Mouse (Mus musculus) ES-E14 (cell line): ENCODE data around the gene Adarb2.

Source experiments
- HCFC1 ChIP-seq: IDR thresholded peaks from 2 replicates; pipeline ENCODE4 v1.6.1; 2012; ENCODE audit warnings: low read length, inconsistent platforms, borderline replicate concordance; ENCODE audit not compliant: insufficient read depth
- MAFK ChIP-seq: IDR thresholded peaks from 2 replicates; pipeline ENCODE4 v1.6.1; 2014; ENCODE audit warnings: mild to moderate bottlenecking, low read depth, low read length, inconsistent platforms; ENCODE audit not compliant: insufficient read depth
- ZNF384 ChIP-seq: IDR thresholded peaks from 2 replicates; pipeline ENCODE4 v1.6.1; 2012; ENCODE audit warnings: low read depth, low read length, inconsistent platforms

- TF ChIP-seq MAFK (no peak), HCFC1 (no peak), ZNF384 (no peak)
These were observed 497.2 kb downstream of the Adarb2 start for GRCm38 (mm10) chr13:8699831-8700230.
